Mouse (Mus musculus) C2C12 (cell line): Measurements from ENCODE around the gene Capn2. TPM values are rescaled to one million over a fixed set of nuclear protein-coding genes. Genes with fewer than 3 reads are reported as not detected.

Experiments
- H3K27me3 ChIP-seq: one replicate; pipeline ENCODE4 v1.6.1; 2011; ENCODE audit not compliant: control insufficient read depth, insufficient read depth, insufficient read length
- H3K36me3 ChIP-seq: one replicate; pipeline ENCODE4 v1.6.1; 2011; ENCODE audit not compliant: control insufficient read depth, insufficient read depth
- H3K4me3 ChIP-seq: one replicate; pipeline ENCODE4 v1.5.1; 2011; ENCODE audit warnings: mild to moderate bottlenecking, control low read depth; ENCODE audit not compliant: poor library complexity, insufficient read depth, severe bottlenecking
- H3K79me2 ChIP-seq: one replicate; pipeline ENCODE4 v1.6.1; 2011; ENCODE audit not compliant: control insufficient read depth, insufficient read depth
- H3K79me3 ChIP-seq: one replicate; pipeline ENCODE4 v1.6.1; 2011; ENCODE audit warnings: low read depth, control low read depth
- H3ac ChIP-seq: one replicate; pipeline ENCODE3; 2011; ENCODE audit warnings: low read depth; ENCODE audit not compliant: control insufficient read depth, insufficient read length
- CEBPB ChIP-seq: IDR thresholded peaks from one replicate; pipeline ENCODE4 v1.6.1; 2011; ENCODE audit warnings: low read depth, mild to moderate bottlenecking, control low read depth, moderate library complexity
- CTCF ChIP-seq: IDR thresholded peaks from one replicate; pipeline ENCODE4 v1.5.1; 2011; ENCODE audit not compliant: control insufficient read depth, insufficient read depth, insufficient read length
- FOSL1 ChIP-seq: IDR thresholded peaks from one replicate; pipeline ENCODE4 v1.8.0; 2011; ENCODE audit warnings: mild to moderate bottlenecking, low read length; ENCODE audit not compliant: poor library complexity, insufficient read depth, severe bottlenecking
- MAX ChIP-seq: IDR thresholded peaks from one replicate; pipeline ENCODE4 v1.6.1; 2011; ENCODE audit warnings: mild to moderate bottlenecking, control low read depth
- MYOD1 ChIP-seq: IDR thresholded peaks from one replicate; pipeline ENCODE4 v1.6.1; 2011; ENCODE audit warnings: low read depth; ENCODE audit not compliant: control insufficient read depth, insufficient read length
- MYOG ChIP-seq: IDR thresholded peaks from one replicate; pipeline ENCODE4 v1.6.1; 2011; ENCODE audit not compliant: control insufficient read depth, insufficient read length; ENCODE audit errors: extremely low read depth
- USF1 ChIP-seq: IDR thresholded peaks from one replicate; pipeline ENCODE4 v1.6.1; 2011; ENCODE audit warnings: low read depth, mild to moderate bottlenecking, control low read depth, moderate library complexity
- polyA plus RNA-seq: library from polyadenylated mRNA; unstranded; fragments of >200 nt; fragmentation: generic; extraction: Trizol; gene quantifications from one replicate; pipeline ENCODE4 v1.2.1, GENCODE M21; 2012; ENCODE audit warnings: missing spikeins

The Capn2 gene
- polyA plus RNA-seq, 1 experiment = 171 TPM

- H3K36me3 ChIP-seq = peaks cover 68% of the 10 kb centered on the region
- H3K4me3 ChIP-seq = no peak overlapping the region
- no peak overlapping the region for H3ac ChIP-seq
- TF ChIP-seq MYOG = no peak
- no peak for TF ChIP-seq USF1
- H3K27me3 ChIP-seq = no peaks in the 10 kb centered on the region
- peaks cover 80% of the 10 kb centered on the region for H3K79me3 ChIP-seq
- peaks cover 99% of the 10 kb centered on the region for H3K79me2 ChIP-seq
Observed at GRCm38 (mm10) chr1:182500843-182501242, 16.6 kb downstream of the Capn2 start.

- TF ChIP-seq FOSL1 (no peak), MYOD1 (no peak), MYOG (no peak), CTCF (no peak), CEBPB (no peak), USF1 (no peak), MAX (no peak)
- peaks cover 99% of the 10 kb centered on the region for H3K79me2 ChIP-seq
- H3K4me3 ChIP-seq = no peak overlapping the region
- peaks cover 68% of the 10 kb centered on the region for H3K36me3 ChIP-seq
- H3K79me3 ChIP-seq = peaks cover 80% of the 10 kb centered on the region
- H3ac ChIP-seq = no peak overlapping the region
- H3K27me3 ChIP-seq = no peaks in the 10 kb centered on the region
Observed at GRCm38 (mm10) chr1:182500224-182500623, 17.2 kb downstream of the Capn2 start.

- Histone ChIP-seq H3ac (no peak overlapping the region), H3K27me3 (no peaks in the 10 kb centered on the region), H3K4me3 (no peak overlapping the region), H3K79me3 (peaks cover 84% of the 10 kb centered on the region), H3K79me2 (peaks cover 99% of the 10 kb centered on the region), H3K36me3 (peaks cover 71% of the 10 kb centered on the region)
- no peak for TF ChIP-seq MYOG
- peak; percentile 20 for TF ChIP-seq MYOD1
Observed at GRCm38 (mm10) chr1:182499443-182500089, 17.8 kb downstream of the Capn2 start.

DNA sequence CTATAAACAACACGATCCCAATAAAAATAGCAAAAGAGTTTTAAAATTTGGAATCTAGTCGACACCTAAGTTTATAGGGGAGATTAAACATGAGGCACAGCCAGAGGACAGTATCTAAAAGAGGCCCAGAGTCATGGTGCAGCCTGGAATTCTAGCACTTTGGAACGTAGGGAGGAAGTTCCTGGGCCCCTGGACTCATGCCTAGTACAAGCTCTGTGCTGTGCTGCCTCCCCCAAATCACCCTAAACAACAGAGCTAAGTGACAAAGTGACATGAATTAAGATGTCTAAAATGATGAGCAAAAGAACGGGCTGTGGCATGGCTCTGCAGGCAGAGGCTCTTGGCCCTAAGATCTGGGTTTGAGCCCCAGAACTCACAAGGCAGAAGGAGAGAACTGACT lies 19.7 kb downstream of the Capn2 start:
- TF ChIP-seq FOSL1 (no peak), CTCF (no peak), USF1 (no peak), CEBPB (no peak), MYOD1 (no peak), MYOG (no peak)
- Histone ChIP-seq H3ac (no peak overlapping the region), H3K4me3 (no peak overlapping the region), H3K36me3 (peaks cover 83% of the 10 kb centered on the region), H3K79me2 (peaks cover 99% of the 10 kb centered on the region), H3K79me3 (peaks cover 81% of the 10 kb centered on the region), H3K27me3 (no peaks in the 10 kb centered on the region)

DNA sequence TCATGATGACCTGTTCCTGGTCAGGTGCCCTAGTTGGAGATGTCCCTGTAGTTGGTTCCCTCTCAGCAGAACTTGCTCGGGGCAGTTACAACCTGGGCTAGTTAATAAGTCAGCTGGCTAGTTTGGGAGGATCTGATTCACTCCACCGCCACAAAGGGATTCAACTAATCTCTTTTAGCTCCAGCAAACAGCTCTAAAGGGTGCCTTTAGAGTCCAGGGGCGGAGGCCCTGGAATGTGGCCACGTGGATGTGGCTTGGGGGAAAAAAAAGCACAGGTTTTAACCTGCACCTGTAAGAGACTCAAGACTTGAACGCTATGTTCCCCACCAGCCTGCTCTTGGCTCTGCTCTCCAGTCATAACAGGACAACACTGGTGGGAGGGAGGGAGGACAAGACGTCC lies 20.7 kb downstream of the Capn2 start:
- Histone ChIP-seq H3K27me3 (no peaks in the 10 kb centered on the region), H3K4me3 (no peak overlapping the region), H3K36me3 (peaks cover 87% of the 10 kb centered on the region), H3ac (no peak overlapping the region), H3K79me2 (peaks cover 94% of the 10 kb centered on the region), H3K79me3 (peaks cover 74% of the 10 kb centered on the region)
- no peak for TF ChIP-seq USF1
- no peak for TF ChIP-seq MYOD1
- TF ChIP-seq FOSL1 = no peak
- TF ChIP-seq CTCF = no peak
- no peak for TF ChIP-seq CEBPB
- no peak for TF ChIP-seq MAX
- no peak for TF ChIP-seq MYOG

DNA sequence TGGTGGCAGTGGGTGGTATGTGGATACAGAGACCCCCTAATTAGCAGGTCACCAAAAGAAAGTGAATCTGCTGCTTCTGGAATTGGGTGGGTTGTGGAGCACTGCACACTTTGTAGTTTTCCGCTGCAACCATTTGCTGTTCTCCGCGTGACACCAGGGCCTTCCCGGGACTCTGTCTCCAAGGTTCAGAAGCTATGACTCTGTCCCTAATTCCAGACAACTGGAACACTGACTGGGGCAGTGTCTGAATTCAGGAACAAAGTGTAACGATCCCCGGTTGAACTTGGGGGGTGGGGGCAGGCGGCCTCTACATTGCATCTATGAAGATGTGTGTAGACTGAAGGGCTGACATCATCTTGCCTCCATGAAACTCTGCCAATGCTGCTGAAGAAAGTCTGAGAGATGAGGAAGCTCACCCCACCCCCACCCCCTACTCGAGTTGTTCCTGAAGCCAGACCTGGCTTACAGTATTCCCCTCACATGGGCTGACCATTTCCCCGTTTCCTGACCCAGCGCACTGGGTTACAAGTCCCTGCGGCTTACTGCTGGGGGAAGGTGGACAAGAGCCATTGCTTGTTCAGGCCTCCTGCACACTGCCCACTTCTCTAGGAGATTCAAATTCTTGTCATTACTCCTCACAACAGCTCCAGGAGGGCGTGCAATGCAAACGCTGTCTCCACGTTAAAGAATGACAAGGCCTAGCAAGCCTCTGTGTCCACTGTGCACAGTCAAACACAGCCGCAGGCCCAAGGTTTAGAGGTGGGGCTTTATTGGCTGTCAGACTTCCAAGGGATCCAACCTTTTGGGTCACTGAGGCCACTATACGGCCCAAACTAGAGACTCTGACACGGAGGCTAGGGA lies 22.9 kb downstream of the Capn2 start:
- Histone ChIP-seq H3K79me2 (peaks cover 72% of the 10 kb centered on the region), H3K4me3 (no peak overlapping the region), H3ac (no peak overlapping the region), H3K27me3 (no peaks in the 10 kb centered on the region), H3K36me3 (peaks cover 80% of the 10 kb centered on the region), H3K79me3 (peaks cover 54% of the 10 kb centered on the region)
- TF ChIP-seq USF1 = no peak
- TF ChIP-seq FOSL1 = no peak
- no peak for TF ChIP-seq MAX
- TF ChIP-seq CEBPB = no peak
- TF ChIP-seq MYOG = no peak
- TF ChIP-seq MYOD1 = no peak
- no peak for TF ChIP-seq CTCF
